Mouse (Mus musculus) gastrocnemius, adult 18-20 months (tissue): ENCODE results near the gene Epha6. TPM values are rescaled to one million over a fixed set of nuclear protein-coding genes. Genes with fewer than 3 reads are reported as not detected.

Experiments used
- DNase-seq: peaks from one replicate; pipeline ENCODE4 v3.0.0; 2021; ENCODE audit warnings: low spot score
- microRNA-seq: library from miRNA; unstranded; fragments of <30 nt; microRNA quantifications from one replicate; pipeline ENCODE4 v1.2.0, GENCODE M21; 2021
- total RNA-seq, 2 experiments: library from RNA; stranded (reverse); gene quantifications; 2 replicates each; pipeline ENCODE4 v1.2.3; 2021

Gene Epha6
- total RNA-seq, 2 experiments from 2014 or later = not detected

DNA sequence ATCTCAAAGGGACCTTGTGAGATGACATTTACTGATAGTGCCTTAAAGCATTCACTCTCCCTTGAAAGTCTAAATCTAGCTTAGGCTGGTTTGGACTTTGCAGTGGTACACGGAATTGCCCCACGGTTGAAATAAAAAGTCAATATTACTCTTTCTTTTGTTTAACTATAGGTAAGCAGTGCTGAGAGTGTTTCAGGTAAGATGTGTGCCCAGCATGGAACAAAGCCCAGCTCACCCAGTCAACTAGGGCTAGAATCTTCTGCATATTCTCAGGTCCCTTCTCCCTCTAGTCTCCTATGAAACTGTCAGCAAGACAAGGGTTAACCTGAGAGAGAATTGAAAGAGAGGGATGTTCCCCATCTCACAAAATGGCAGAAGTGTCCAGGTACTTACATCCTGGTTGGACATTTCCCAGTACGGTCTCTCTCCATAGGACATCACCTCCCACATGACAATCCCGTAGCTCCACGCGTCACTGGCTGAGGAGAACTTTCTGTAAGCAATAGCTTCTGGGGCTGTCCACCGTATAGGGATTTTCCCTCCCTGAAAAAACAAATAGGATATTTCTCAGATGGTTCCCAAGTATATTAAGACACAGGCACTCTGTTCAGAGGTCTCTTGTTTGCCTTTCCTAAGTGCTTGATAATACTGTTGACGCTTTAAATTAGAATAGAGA, 923.0 kb downstream of the Epha6 start:
- DNase-seq = no peak

DNA sequence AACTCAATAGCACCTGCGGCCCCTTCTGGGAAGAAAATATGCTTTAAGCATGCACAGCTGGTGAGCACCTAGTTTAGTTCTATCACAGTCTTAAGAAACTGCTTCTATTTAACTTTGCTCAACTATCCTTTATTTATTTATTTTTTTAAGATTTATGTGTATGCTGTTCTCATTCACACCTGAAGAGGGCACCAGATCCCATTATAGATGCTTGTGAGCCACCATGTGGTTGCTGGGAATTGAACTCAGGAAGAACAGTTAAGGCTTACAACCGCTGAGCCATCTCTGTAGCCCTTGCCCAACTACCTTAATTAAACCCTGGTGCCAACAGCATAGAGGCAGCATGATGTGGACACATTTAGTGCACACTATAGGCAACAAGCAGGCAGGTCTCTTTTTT, 938.4 kb downstream of the Epha6 start:
- no peak for DNase-seq

DNA sequence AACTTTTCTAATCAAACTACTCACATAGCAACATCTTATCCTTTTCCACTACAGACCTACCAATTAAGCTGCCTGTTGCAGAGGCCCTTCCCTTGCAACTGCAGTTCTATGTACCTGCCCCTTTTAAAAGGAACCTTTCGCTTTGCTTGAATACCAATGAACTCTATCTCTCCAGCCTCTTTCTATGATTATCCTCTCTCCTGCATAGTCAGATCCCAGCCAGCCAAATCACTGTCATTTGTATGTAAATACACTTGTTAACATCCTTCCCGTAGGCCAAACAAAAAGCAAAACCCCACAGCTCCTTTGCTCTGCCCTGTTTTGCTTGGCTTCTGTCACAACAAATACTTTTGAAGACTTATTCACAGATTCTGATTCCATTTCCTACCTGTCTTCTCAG, 961.6 kb downstream of the Epha6 start:
- no peak for DNase-seq

DNA sequence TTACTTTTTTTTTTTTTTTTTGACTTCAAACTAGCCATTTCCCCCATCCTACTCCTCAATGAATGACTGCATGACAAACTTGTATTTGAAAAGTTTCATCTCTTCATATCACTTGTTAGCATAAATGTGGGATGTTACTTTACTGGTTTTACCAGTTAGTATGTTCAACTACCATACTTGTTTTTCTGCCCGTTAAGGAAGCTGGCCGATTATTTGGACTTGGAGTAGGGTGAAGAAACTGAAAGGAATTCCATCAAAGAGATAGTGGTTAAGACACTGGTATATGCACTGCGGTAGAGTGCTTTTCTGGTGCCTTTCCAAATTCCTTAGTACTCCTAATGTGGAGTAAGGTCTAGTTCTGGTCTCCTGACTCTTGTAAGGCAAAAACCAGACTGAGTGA, 965.3 kb downstream of the Epha6 start:
- no peak for DNase-seq

DNA sequence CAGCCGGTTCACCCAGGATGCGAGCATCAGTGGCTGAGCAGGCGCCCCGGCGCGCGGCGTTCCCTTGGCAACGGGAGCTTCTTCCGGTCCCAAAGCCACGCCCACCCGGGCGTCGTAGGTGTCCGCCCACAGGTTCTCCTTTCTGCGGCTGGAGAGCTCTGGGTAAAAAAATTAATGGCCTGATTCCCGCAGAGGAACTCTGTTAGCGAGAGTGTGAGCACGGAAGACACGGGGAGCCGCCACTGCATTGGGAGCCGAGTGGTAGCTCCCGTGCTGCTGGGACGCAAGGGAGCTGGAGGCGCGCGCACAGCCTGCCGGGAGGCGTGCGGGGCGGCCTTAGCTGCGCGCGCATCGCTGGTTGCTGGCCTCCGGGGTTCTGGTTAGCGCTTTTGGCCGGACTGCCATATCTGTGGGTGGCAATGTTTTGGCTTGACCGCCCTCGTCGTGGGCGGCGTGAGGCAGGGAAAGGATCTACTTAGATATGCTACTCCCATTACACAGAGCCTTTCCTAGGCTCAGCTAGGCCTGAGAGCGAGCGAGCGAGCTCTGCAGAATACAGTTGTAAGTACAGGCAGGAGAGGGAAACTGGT, 966.1 kb downstream of the Epha6 start, which contains the start of gene Arl6:
Arl6 (minus strand) TSS at position 290 of the 590 bp plus-strand sequence.
- DNase-seq = peak; percentile 92

DNA sequence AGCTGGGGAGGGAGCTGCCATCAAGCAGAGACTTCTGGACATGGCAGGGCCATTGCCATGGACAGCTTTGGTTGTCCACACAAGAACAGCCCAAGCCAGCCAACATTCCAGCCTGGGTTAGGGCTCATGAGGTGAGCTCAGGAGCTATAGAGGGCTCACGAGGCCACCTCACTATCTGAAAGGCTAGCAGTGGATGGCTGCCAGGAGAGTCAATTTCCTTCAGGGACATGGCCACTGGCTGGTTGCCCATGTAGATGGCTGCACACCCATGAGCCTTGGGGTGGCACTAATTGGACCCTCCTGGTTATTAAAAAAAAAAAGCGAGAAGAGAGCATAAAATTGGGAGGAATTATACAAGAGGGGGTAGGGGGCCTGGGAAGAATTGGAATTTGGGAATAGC, 970.7 kb downstream of the Epha6 start:
- no peak for DNase-seq

DNA sequence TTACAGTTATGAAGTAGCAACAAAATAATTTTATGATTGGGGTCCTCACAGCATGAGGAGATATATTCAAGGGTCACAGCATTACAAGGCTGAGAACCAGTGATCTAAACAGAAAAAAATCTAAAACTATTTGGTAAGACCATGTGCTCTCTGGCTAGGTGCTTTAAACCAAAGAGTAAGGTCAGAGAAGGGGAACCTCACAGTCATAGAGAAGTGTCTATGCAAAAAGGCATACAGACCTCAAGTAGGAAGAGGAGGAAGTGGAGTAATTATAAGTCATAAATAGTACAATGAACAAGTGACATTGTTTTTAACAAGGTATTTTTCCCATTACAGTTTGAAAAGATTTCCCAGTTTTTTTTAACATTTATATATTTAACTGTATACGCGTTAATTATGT, 983.8 kb downstream of the Epha6 start:
- DNase-seq = no peak

DNA sequence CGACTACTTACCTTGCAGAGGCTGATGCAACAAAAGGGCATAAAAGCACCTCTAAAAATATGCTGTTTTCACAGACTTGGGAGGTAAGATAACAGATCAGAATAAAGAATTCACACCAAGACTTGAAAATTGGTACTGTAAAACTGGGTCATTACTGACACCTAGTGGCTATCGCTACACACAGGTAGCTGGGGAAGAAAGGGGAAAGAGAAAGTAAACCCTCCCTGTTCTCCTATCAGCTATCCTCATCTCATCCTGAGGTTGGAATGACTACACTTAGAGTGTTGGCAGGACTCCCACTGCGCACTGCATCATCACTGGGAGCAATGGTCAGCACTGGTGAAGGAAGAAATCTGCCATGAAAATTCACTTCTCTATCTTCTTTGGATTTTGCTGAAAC, 988.2 kb downstream of the Epha6 start:
- peak; percentile 62 for DNase-seq

DNA sequence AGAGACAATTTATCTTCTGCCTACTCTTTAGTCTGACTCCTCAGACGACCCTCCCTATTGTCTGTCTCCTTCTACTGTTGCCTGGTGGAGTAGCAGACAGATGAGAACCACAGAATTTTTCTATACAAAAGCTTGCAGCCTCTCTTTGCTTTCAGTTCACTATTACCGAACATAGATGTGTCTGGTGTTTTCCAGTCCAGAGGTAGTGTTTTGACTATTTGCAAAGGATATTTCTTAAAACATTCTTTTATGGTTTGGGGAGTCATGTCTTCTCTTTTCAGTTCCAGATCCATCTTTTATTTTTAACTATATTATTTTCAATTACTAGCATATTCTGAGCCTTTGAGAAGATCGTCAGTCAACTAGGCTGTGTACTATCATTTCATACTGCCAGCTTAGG, 989.7 kb downstream of the Epha6 start:
- DNase-seq = no peak

DNA sequence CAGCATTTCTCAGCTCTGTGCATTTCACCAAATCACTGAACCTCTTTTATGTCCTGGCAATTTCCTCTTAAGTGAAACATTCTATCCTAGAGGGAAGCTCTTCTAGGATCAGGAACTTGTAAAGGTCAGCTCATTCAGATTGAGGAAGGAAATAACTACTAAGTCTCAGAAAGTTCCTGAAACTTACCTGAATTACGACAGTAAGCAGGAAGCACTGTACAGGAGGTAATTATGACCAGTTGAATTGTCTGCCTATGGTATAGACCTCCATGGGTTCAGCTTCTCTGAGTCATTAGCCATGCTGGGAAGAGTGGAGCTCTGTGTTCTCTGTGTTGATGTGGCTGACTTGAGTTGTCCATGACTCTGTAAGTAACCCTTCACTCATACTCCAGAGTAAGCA, 994.6 kb downstream of the Epha6 start:
- no peak for DNase-seq

DNA sequence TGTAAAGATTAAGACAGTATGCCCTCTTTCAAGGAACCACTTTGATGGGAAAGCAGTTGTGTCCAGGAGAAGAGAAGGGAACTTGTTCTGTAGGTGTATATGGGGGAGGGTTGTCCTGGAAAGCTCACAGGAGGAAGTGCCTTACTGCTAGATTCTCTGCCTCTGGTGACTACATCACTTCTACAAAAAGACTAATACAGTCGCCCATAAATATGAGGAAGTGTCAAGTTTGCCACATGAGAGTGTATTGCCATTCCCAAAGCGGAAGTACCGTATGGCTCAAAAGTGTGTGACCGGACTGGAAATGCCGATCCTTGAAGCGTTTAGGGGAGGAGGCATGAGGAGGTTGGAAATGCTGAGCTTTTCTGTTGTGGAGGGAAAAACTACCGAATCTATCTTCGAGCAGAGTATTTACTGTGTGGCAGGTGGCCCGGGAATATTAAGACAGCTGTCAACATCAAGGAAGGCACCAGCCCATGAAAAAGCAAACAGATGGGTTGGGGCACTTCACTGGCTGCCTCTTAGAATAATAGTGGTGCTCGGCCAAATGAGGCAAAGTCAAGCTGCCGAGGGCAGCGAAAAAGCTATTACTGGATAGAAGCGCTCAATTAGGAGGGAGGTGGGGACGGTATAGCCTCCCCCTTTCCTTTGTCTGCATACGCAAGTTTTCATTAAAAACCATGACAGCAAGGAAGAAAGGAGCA, 1001.1 kb downstream of the Epha6 start:
- no peak for DNase-seq

Small RNAs within 50 kb of the gene (microRNA-seq; reads per million reads assigned to microRNA genes)
- gene Gm24755 = not detected
